Mouse (Mus musculus): ENCODE measurements around the gene Acot9.

Gene Acot9

DNA sequence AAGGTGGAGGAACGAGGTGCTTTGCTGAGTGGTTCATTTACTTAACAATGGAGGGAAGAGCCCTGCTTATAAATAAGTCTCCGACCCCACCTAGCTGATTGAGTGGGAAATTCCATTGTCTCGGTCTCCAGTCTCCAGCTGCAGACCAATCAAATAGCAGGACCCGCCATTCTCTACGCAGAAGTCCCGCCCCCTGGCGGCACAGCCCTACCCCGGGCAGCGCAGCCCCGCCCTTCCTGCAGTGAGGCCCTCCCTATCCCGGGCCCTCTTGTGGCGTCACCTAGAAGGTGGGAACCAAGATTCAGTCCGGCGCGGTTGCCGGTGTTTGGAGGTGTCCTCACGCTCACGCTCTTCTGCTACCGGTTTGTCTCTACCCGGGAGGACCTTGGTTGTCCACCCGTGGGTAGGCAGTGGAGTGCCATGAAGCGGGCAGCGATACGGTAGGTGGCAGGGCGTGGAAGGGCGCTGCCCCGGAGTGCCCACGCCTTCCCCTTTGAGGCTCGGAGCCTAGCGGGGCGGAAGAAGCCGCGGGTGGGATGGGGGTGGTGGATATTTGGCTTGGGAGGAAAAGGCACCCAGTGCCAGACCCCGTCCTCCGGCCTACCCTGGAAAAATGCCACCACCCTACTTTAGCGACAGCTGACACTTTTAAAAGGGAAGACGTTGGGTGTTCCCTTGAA lies at the start of gene Acot9:
Acot9 (plus strand) TSS at position 209 of the 680 bp plus-strand sequence.
- DNase-seq, result peak; percentile 84 to 88

GRCm38 (mm10) chrX:155214291-155215136 lies 47.7 kb upstream of the Acot9 start:
- no peak for DNase-seq

DNA sequence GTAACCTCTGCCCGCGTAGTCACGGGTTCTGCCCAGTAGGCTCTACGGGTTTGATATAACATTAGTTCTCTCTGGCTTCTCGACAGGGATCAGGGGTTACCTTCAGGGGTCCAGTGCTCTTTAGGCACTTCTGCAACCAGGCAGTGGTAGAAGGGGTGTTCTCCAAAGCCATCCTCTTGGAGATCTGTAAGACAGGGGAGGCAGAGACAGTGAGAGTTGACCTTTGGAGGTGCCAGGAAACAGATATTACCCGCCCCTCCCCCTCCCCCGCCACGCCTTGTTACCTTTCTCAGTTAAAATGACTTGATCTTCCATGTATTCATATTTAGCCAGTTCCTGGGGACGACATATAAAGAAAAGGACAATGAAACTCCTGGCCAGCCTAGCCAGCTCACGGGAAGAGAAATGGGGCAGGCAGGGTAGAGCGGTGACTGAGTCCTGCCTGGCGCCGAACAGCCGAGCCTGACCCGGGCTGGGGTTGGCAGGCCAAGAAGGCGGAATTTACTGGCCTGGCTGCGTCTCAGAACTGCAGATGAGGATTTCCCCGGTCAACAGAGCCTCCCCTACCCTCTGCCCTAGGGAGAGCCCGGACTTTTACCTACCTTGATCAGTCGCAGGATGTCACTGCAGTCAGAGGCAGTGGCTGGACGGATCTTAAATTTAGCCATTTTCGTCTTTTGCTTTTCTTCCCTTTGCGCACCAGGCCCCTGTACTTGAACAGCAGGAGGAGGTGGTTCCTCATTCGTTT lies 46.6 kb upstream of the Acot9 start:
- DNase-seq, result peak; percentile 8 to 12

DNA sequence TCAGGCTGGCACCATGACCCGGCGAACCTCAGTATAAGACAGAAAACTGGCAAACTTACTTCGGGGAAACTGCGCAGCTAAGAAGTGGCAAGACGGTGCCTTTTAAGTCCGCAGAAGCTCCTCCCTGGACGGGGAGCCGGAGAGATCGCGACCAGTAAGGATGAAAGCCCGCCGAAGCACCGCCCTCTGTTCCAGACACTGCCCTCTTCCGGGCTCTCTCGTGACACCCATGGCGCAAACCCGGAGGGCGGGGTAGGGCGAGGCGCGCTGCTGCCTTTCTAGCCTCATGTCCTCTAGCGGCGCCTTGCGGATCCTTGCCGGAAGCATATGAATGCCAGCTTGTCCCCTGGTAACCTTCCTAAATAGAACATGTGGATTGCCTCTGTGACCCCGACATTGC lies 46.0 kb upstream of the Acot9 start, which contains the start of gene Sat1:
Sat1 (minus strand) TSS at position 179 of the 400 bp plus-strand sequence.
- DNase-seq, result peak; percentile 85 to 89

- DNase-seq, result no peak
Measured at GRCm38 (mm10) chrX:155218277-155218676, 44.0 kb upstream of the Acot9 start.

DNA sequence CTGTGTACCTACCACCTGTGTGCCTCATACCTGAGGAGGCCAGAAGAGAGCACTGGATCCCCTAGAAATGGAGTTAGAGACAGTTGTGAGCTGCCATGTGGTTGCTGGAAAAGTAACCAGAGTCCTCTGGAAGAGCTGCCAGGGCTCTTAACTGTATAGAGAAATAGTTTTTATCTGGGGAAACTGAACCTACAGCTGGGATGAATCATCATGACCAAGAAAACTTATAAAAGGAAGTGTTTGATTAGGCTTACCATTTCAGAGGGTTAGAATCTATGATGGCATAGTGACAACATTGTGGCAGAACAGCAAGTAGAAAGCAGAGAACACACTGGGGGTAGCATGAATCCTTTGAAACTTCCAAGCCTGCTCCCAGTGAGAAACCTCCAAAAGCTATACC lies 5.4 kb upstream of the Acot9 start:
- no peak for DNase-seq

DNA sequence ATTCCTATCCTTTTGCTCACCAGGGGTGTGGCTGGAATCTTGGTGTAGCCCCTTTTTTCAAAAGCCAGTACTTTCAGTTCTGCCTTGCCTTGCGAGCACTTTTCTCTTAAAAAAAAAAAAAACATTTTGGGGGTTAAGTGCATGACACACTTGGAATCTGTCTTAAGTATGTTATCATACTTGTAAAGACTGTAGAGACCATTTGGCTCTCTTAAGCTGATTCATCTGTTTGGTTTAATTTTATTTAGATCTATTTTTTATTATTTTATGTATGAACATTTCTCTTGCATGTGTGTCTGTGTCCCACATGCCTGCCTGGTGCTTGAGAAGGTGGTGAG lies 641 bp downstream of the Acot9 start:
- DNase-seq, result no peak

DNA sequence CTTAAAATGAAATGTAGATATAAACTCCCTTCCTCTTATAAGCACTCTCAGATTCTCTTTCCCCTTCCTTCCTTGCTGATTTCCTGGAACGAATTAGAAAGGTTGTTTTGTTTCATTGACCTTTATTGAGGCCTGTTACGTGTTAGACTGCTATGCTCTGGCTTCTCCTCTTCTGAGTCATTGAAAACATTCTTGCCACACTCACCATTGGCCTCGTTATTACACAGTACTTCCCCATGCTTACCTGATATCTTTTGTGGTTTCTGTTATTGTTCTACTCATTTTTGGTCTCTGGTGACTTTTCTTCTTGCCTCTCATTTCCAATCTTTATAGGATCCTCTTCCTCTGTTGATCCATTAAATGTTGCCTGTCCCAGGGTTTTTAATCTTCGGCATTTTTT lies 16.2 kb downstream of the Acot9 start:
- no peak for DNase-seq

- DNase-seq, result no peak
Measured at GRCm38 (mm10) chrX:155280427-155281044, 18.3 kb downstream of the Acot9 start.

DNA sequence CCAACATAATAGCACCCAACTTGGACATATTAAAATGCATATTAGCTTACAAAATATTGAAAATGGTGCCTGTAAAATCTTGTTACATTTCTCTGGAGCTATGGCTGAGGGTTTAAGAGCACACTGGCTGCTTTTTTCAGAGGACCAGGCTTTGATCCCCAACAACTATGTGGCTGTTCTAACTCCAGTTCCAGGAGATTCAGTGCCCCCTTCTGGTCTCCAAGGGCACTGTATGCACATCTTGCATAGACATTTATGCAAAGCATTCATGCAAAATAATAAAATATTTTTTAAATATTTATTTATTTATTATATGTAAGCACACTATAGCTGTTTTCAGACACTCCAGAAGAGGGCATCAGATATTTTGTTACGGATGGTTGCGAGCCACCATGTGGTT lies 44.1 kb downstream of the Acot9 start:
- DNase-seq, result no peak

DNA sequence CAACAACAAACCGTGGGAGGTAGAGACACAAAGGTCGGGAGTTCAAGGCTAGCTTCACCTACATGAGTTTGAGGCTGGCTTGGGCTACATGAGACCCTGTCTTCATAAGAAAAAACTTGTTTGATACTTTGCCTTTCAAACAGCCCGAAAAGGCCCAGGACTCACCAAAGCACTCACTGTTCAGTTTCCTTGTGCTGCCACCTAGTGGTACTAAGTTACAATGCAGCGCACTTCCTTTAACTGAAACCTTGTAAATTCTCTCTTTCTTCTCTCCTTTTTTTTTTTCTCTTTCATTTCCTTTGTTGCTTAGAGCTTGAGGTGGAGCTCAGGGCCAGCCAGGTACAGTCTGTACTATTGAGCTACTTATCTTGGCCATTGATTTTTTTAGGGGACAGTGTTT lies 55.8 kb downstream of the Acot9 start:
- DNase-seq, result no peak

GRCm38 (mm10) chrX:155337567-155337904 lies 75.3 kb downstream of the Acot9 start:
- no peak for DNase-seq

DNA sequence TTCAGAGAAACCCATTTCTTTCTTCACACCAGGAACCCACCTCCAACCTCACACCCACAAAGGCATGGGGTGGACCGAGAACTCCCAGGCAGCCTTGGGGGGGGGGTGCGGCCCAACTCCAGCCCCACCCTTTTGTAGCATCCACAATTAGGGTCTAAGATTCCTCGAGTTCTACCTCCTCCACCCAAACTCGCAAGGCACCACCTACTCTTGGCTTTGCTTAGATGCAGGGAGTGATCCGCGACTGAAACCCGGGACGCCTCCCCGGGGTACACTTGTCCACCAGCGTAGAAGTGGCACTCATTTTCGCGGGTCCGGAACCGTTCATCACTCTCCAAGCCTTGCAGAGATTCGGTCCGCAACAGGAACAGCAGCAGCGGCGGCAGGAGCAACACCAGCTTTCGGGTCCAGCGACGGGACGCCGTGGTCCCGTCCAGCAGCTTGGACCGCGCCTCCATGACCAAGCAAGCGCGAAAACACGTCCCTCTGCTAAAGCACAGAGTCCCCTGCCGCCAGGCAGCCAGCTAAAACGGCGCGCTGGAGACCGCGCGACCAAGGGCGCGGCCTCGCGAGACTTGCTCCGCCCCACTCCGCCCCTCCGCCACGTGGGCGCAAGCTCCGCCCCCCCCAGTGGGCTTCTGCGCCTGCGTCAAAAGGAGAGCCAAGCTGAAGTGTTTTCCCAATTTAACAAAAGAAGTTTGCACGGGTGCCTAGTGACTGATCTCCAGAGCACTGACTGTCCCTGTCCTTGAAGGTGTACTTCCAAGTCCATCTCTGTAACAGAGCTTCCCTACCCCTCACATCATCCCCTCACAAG lies 75.9 kb downstream of the Acot9 start:
- DNase-seq, result peak; percentile 53 to 57

- no peak for DNase-seq
Measured at GRCm38 (mm10) chrX:155340654-155341053, 78.4 kb downstream of the Acot9 start, which contains the start of gene Prdx4. Gene Prdx4 (minus strand): TSS chrX:155340754.

DNA sequence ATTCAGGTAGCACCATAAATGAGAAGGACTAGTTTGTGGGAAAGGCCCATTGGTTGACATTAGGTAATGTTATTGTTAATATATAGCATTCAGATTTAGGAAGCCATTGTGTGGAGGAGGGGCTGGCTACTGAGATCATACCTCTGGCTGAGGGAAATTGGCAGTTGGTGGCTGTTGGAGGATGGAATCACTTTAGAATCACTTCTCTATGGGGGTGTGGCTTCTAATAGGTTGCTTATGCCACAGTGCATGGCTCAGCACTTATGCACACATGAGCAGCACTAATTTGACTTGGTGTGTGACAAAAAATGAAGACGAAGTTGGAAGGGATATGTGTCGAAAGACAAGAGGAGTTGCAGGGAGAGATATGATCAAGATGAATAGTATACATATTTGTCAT lies 84.0 kb downstream of the Acot9 start:
- no peak for DNase-seq
